Mouse (Mus musculus) olfactory bulb, adult 2 months (tissue): ENCODE data around the gene Fryl.

ENCODE experiments used
- CTCF ChIP-seq: fragments of 200-500 bp; IDR thresholded peaks from 2 replicates; pipeline ENCODE4 v1.5.1; 2012; ENCODE audit warnings: low read depth, mild to moderate bottlenecking, low read length, moderate library complexity; ENCODE audit not compliant: insufficient read depth
- POLR2A ChIP-seq: fragments of 200-500 bp; IDR thresholded peaks from 2 replicates; pipeline ENCODE4 v1.6.1; 2012; ENCODE audit warnings: mild to moderate bottlenecking, low read depth, low read length, moderate library complexity; ENCODE audit not compliant: insufficient read depth

DNA sequence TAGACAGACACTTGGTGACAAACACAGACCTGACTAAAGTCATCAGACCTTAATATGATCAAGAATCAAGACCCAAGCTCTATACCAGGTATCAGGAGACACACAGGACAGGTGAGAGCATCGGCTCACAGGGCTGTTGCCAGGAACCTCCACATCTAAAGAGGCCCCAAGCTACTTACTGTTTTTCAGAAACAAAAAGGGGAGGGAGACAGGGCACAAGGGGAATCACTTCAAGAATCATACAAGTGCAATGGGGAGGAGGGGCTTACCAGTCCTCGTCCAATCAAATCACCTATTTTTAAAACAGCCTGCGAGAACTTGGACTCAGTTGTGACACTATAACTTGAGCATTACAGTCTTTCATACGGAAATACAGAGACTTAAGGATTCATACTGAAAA lies 38.4 kb downstream of the Fryl start:
- TF ChIP-seq CTCF (no peak), POLR2A (no peak)
